Mouse (Mus musculus): Measurements from ENCODE around the gene Fgfr2. TPM values are rescaled to one million over a fixed set of nuclear protein-coding genes. Genes with fewer than 3 reads are reported as not detected.

Fgfr2 gene
- polyA plus RNA-seq, 1 experiment: 14.7 TPM

DNA sequence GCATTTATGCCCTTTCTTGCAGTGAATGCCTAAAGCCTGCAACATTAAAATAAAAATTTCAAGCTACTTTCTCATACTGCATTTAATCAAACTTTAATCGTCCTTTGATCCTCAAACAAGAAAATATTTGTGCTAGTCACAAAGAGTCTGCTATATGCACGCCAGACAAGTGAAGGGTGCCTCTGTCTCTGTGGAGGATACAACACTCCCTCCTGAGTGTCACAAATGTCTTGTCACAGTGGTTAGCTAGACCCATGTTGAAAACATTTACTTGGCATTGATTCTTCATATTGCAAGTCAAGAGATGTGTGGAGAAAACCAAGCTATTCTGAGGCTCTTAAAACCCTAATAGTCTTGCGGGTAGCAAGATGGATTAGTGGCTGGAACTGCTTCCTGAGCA, 2736.8 kb downstream of the Fgfr2 start:
- TF ChIP-seq CTCF (IDR thresholded peaks at IDR 0.05; ENCODE audit: extremely low read depth, insufficient read length, insufficient replicate concordance, low read depth, low read length): no peak
- no peak for TF ChIP-seq POLR2A (IDR thresholded peaks at IDR 0.05; ENCODE audit: low read depth, low read length)
- 77% methylated on average over 3 of the region's 3 CpGs for WGBS
- H3K36me3 ChIP-seq (ENCODE audit: control insufficient read depth, insufficient read depth, low read length): peaks cover 2% of the 10 kb centered on the region; the same call in 1 of the 2 replicates

DNA sequence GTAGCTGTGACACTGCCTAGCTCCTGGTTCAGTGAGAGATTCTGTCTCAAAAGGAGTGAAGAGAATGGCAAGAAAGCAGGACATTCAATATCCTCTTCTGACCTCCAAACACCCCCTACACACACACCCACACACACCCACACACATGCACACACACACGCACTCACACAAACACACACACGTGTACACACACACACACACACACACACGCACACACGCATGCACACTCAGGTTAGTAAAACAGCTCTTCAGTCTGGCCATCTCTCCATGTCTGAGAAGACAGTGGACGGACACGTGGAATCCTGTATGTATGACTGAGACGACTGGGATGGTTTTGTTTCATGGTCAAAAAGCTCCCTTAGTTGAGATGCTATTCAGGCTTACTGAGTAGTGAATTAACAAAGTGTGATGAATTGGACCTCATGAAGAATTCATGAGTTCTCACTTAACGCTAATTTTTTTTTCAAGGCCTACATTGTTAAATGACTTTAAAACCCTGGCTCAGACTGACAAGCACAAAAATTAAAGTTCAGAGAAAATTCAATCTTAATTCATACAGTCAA, 2737.3 kb downstream of the Fgfr2 start:
- Histone ChIP-seq H3K4me1 (ENCODE audit: control insufficient read depth, insufficient read depth, insufficient read length, low read length) (no peaks in the 10 kb centered on the region), H3K27me3 (ENCODE audit: control insufficient read depth, insufficient read depth, low read length) (no peaks in the 10 kb centered on the region), H3K36me3 (ENCODE audit: control insufficient read depth, insufficient read depth, low read length) (no peaks in the 10 kb centered on the region), H3K4me3 (ENCODE audit: low read depth, low read length) (no peak overlapping the region), H3K27ac (ENCODE audit: insufficient read depth, low read depth, low read length) (no peak overlapping the region)
- TF ChIP-seq POLR2A (IDR thresholded peaks at IDR 0.05; ENCODE audit: low read depth, low read length) (no peak), CTCF (IDR thresholded peaks at IDR 0.05; ENCODE audit: extremely low read depth, insufficient read length, insufficient replicate concordance, low read depth, low read length) (no peak)
- WGBS: 92% methylated on average over 8 of the region's 8 CpGs

More for the DNA sequence above, 2736.8 kb downstream of the Fgfr2 start:
- Histone ChIP-seq H3K27me3 (ENCODE audit: control insufficient read depth, insufficient read depth, low read length) (no peaks in the 10 kb centered on the region), H3K27ac (ENCODE audit: insufficient read depth, low read depth, low read length) (no peak overlapping the region), H3K4me1 (ENCODE audit: control insufficient read depth, insufficient read depth, insufficient read length, low read length) (no peaks in the 10 kb centered on the region), H3K4me3 (ENCODE audit: low read depth, low read length) (no peak overlapping the region)

DNA sequence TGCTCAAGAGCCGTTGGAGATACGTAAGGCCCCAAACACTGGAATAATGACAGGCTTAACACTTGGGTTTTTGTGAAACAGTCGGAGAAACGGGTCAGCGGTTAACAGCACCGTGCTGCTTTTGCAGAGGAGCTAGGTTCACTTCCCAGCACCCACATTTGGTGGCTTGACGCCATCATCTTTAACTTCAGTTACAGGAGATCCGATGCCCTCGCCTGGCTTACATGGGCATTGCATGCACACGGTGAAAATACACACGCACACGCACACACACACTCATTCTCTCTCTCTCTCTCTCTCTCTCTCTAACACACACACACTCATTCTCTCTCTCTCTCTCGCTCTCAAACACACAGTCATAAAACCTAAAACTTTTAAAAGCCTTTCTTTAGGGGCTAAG, 2741.0 kb downstream of the Fgfr2 start:
- WGBS: 96% methylated on average over 13 of the region's 13 CpGs
- Histone ChIP-seq H3K27ac (ENCODE audit: insufficient read depth, low read depth, low read length) (no peak overlapping the region), H3K27me3 (ENCODE audit: control insufficient read depth, insufficient read depth, low read length) (no peaks in the 10 kb centered on the region), H3K4me3 (ENCODE audit: low read depth, low read length) (no peak overlapping the region), H3K4me1 (ENCODE audit: control insufficient read depth, insufficient read depth, insufficient read length, low read length) (no peaks in the 10 kb centered on the region), H3K36me3 (ENCODE audit: control insufficient read depth, insufficient read depth, low read length) (no peaks in the 10 kb centered on the region)
- TF ChIP-seq POLR2A (IDR thresholded peaks at IDR 0.05; ENCODE audit: low read depth, low read length) (no peak), CTCF (IDR thresholded peaks at IDR 0.05; ENCODE audit: extremely low read depth, insufficient read length, insufficient replicate concordance, low read depth, low read length) (no peak)

DNA sequence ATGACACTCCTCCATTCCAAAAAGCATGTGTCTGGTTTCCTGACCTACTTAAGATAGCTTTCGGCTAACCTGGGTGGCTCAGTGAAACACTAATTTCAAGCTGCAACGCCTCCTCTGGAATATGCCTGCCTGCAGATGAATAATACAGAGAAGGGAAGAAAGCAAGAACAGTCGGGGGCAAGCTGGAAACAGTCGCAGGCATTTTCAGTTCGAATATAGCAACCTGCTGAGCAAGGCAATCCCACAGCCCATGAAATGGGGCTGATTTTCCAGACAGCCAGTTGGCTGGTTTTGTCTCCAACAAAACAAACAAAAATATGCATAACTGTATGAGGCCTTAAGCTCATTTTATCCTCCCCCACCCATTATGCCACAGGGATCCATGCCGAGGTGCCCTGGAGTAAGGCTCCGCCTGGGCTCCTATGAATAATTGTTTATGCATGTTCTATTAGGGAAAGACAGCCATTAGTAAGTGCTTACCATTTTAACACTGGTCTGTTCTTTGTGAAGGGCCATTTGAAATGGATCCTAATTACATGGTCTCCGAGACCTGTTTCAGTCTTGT, 2741.7 kb downstream of the Fgfr2 start:
- H3K4me3 ChIP-seq (ENCODE audit: low read depth, low read length): no peak overlapping the region
- H3K4me1 ChIP-seq (ENCODE audit: control insufficient read depth, insufficient read depth, insufficient read length, low read length): no peaks in the 10 kb centered on the region
- no peaks in the 10 kb centered on the region for H3K36me3 ChIP-seq (ENCODE audit: control insufficient read depth, insufficient read depth, low read length)
- WGBS: 88% methylated on average over 8 of the region's 8 CpGs
- H3K27ac ChIP-seq (ENCODE audit: insufficient read depth, low read depth, low read length): no peak overlapping the region
- no peak for TF ChIP-seq POLR2A (IDR thresholded peaks at IDR 0.05; ENCODE audit: low read depth, low read length)
- no peak for TF ChIP-seq CTCF (IDR thresholded peaks at IDR 0.05; ENCODE audit: extremely low read depth, insufficient read length, insufficient replicate concordance, low read depth, low read length)
- no peaks in the 10 kb centered on the region for H3K27me3 ChIP-seq (ENCODE audit: control insufficient read depth, insufficient read depth, low read length)

DNA sequence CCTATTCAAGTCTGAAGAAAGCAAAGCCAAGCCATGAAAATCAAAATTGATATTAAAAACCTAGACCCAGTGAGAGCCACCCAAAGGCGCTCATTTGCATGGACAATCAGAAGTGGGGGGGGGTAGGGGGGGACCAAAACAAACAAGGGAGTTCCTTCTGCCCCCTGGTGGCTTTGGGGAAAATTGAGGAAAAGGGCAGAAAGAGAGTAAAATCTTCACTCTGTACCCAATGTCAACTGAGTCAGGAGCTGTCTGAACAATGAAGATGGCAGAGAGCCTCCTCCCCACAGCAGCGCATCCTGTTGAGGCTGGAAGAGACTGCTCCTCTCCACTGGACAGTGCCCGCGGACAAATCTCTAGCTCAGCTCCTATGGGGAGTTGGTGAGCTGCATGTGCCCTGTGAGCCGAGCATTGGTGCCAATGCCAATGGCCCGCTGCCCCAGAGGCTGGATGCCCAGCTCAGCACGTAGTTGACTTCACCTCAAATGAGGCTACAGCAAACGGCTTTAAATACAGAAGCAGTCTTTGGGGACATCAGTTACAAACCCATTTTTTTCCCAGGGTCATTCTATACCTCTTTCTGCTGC, 2742.3 kb downstream of the Fgfr2 start:
- H3K27ac ChIP-seq (ENCODE audit: insufficient read depth, low read depth, low read length): no peak overlapping the region
- WGBS: 86% methylated on average over 8 of the region's 8 CpGs
- H3K4me3 ChIP-seq (ENCODE audit: low read depth, low read length): no peak overlapping the region
- TF ChIP-seq CTCF (IDR thresholded peaks at IDR 0.05; ENCODE audit: extremely low read depth, insufficient read length, insufficient replicate concordance, low read depth, low read length) (no peak), POLR2A (IDR thresholded peaks at IDR 0.05; ENCODE audit: low read depth, low read length) (no peak)
- H3K27me3 ChIP-seq (ENCODE audit: control insufficient read depth, insufficient read depth, low read length): no peaks in the 10 kb centered on the region
- no peaks in the 10 kb centered on the region for H3K36me3 ChIP-seq (ENCODE audit: control insufficient read depth, insufficient read depth, low read length)
- no peaks in the 10 kb centered on the region for H3K4me1 ChIP-seq (ENCODE audit: control insufficient read depth, insufficient read depth, insufficient read length, low read length)

DNA sequence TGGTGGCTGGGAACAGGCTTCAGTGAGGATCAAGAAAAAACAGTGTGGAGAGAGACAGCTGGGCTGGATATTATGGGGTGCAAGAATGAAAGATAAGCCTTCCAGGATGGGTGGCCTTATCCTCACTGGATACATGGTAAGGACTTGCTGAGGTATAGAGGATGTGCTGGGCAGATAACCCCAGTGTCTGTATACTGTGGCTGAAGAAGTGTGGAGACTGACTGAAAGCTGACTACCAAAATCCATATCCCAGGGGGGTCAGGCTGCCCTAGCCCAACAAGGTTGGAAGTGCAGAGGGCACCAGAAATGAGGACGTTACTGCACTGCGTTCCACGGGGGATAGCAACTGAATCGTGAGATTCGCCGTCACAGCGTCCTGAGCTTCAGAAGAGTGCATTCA, 2742.8 kb downstream of the Fgfr2 start:
- no peak for TF ChIP-seq POLR2A (IDR thresholded peaks at IDR 0.05; ENCODE audit: low read depth, low read length)
- TF ChIP-seq CTCF (IDR thresholded peaks at IDR 0.05; ENCODE audit: extremely low read depth, insufficient read length, insufficient replicate concordance, low read depth, low read length): no peak
- H3K27ac ChIP-seq (ENCODE audit: insufficient read depth, low read depth, low read length): no peak overlapping the region
- no peaks in the 10 kb centered on the region for H3K27me3 ChIP-seq (ENCODE audit: control insufficient read depth, insufficient read depth, low read length)
- WGBS: 95% methylated on average over 7 of the region's 7 CpGs
- no peak overlapping the region for H3K4me3 ChIP-seq (ENCODE audit: low read depth, low read length)
- H3K4me1 ChIP-seq (ENCODE audit: control insufficient read depth, insufficient read depth, insufficient read length, low read length): no peaks in the 10 kb centered on the region
- H3K36me3 ChIP-seq (ENCODE audit: control insufficient read depth, insufficient read depth, low read length): no peaks in the 10 kb centered on the region

DNA sequence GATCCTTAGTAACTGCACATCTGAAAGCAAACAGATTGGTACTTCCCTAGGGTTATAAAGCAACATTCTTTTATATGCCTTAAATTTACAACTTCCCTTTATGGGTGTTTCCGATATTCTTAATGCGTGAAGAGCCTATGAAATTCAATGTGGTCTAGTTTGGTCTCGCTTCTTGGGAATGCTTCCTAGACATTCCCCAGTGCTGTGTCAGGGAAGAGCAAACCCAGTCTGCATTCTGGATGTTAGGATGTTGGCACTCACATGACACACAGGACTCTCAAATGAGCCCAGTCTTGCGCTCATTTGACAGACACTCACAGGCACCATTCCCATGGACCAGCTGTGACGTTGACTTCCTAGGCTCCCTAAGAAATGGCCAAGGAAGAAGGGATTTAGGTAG, 2743.3 kb downstream of the Fgfr2 start:
- no peak overlapping the region for H3K4me3 ChIP-seq (ENCODE audit: low read depth, low read length)
- H3K27me3 ChIP-seq (ENCODE audit: control insufficient read depth, insufficient read depth, low read length): no peaks in the 10 kb centered on the region
- 89% methylated on average over 5 of the region's 5 CpGs for WGBS
- no peak overlapping the region for H3K27ac ChIP-seq (ENCODE audit: insufficient read depth, low read depth, low read length)
- TF ChIP-seq CTCF (IDR thresholded peaks at IDR 0.05; ENCODE audit: extremely low read depth, insufficient read length, insufficient replicate concordance, low read depth, low read length) (no peak), POLR2A (IDR thresholded peaks at IDR 0.05; ENCODE audit: low read depth, low read length) (no peak)
- H3K36me3 ChIP-seq (ENCODE audit: control insufficient read depth, insufficient read depth, low read length): no peaks in the 10 kb centered on the region
- no peaks in the 10 kb centered on the region for H3K4me1 ChIP-seq (ENCODE audit: control insufficient read depth, insufficient read depth, insufficient read length, low read length)

Data from small intestine, adult 2 months (tissue).